Mouse (Mus musculus): ENCODE data around the gene Ehd4. TPM values are rescaled to one million over a fixed set of nuclear protein-coding genes. Genes with fewer than 3 reads are reported as not detected.

The Ehd4 gene
- polyA plus RNA-seq, 1 experiment from 2014 or later, result 15.9 TPM

DNA sequence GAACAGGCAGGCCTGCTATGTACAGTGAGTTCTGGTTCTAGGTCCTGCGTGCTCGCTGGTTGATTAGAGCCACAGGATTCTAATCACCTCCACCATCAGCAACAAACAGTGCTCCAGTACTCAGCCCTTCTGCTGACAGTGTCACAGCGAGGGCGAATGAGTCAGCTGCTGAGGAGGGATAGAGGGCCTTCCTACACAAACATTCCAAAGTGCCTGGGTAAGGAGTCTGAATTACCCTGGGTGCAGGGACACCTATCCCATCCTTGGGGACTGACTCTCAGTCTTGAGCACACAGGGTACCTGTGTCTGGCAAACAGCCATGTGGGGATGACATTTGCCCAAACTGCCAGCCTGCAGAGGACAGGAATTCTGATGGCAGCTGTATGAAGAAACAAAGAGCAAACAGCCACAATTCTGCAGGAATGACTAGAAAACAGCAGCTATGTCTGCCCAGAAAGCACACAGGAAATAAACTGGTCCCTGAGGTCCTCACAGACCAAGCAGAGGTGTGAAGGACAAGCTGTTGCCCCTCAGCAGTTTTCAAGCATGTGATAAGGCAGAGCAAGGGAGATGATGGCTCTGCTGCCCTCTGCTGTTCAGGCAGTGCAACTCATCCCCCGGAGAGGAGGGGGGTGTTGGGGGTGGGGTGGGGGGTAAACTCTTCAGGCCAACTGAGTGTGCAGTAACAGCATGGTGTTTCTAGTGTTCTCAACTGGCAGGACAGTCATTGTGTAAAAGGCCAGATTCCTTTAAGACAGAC lies 60.6 kb downstream of the Ehd4 start:
- 73% methylated on average over 5 of the region's 5 CpGs for WGBS
- H3K27me3 ChIP-seq (replicated peaks), result no peaks in the 10 kb centered on the region
- H3K4me2 ChIP-seq, result no peak overlapping the region
- no peaks in the 10 kb centered on the region for H3K36me3 ChIP-seq
- H3K9ac ChIP-seq (replicated peaks), result no peak overlapping the region
- H3K4me3 ChIP-seq (replicated peaks), result no peak overlapping the region
- H3K4me1 ChIP-seq, result peaks cover 3% of the 10 kb centered on the region; the same call in 1 of the 2 replicates
- no peak overlapping the region for H3K27ac ChIP-seq (replicated peaks)
- ATAC-seq (ENCODE audit: low FRiP score), result peak; percentile 50; the same call in 1 of the 2 replicates
- no peaks in the 10 kb centered on the region for H3K9me3 ChIP-seq (replicated peaks)

- no peak overlapping the region for H3K4me2 ChIP-seq
- H3K27ac ChIP-seq (replicated peaks), result no peak overlapping the region
- no peaks in the 10 kb centered on the region for H3K27me3 ChIP-seq (replicated peaks)
- H3K4me3 ChIP-seq (replicated peaks), result no peak overlapping the region
- no peaks in the 10 kb centered on the region for H3K9me3 ChIP-seq (replicated peaks)
- 94% methylated on average over 17 of the region's 17 CpGs for WGBS
- no peaks in the 10 kb centered on the region for H3K36me3 ChIP-seq
- peaks cover 3% of the 10 kb centered on the region; the same call in 1 of the 2 replicates for H3K4me1 ChIP-seq
- H3K9ac ChIP-seq (replicated peaks), result no peak overlapping the region
- no peak for ATAC-seq (ENCODE audit: low FRiP score)
These were observed 63.4 kb downstream of the Ehd4 start for GRCm38 (mm10) chr2:120090979-120091378.

DNA sequence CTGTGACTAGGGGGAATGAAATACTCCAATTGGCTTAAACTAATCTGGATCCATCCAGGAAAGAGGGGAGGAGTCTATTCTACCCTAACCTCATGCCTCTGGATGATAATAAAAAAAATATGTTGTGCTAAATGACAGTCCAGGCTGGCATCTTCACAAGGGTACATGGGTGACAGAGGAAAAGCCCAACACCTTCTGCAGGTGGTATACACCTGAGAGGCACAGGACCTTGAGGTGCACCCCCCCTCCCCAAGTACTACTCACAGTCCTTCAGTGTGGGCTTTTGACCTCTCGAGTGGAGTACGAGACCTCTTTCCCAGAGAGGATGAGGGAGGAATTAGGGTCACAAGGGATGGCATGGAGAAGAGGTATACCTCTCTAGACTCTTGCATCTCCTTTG lies 66.5 kb downstream of the Ehd4 start:
- Histone ChIP-seq H3K9me3 (replicated peaks) (no peaks in the 10 kb centered on the region), H3K27ac (replicated peaks) (no peak overlapping the region), H3K9ac (replicated peaks) (no peak overlapping the region), H3K36me3 (no peaks in the 10 kb centered on the region), H3K27me3 (replicated peaks) (no peaks in the 10 kb centered on the region), H3K4me1 (no peaks in the 10 kb centered on the region), H3K4me2 (no peak overlapping the region), H3K4me3 (replicated peaks) (no peak overlapping the region)
- 100% methylated on average over 2 of the region's 2 CpGs for WGBS
- no peak for ATAC-seq (ENCODE audit: low FRiP score)

DNA sequence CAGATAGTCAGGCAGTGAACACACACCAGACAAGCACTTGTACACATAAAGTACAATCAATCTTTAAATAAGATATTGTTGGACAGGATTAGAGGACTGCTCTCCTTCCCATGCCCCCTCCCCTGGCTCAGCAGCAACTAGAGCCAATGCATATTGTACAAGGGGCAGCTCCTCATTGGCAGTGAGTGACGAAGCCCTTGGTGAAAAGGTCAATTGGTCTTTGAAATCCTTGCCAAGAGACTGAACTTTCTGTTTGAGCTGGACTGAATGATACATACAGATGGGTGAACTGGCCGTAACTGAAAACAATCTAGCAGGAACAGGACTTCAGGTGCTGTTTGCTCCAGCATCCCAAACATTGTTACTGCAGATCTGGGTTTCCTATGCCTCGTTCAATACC lies 67.0 kb downstream of the Ehd4 start:
- Histone ChIP-seq H3K27ac (replicated peaks) (no peak overlapping the region), H3K27me3 (replicated peaks) (no peaks in the 10 kb centered on the region), H3K4me1 (no peaks in the 10 kb centered on the region), H3K36me3 (no peaks in the 10 kb centered on the region), H3K4me2 (no peak overlapping the region), H3K9me3 (replicated peaks) (no peaks in the 10 kb centered on the region), H3K4me3 (replicated peaks) (no peak overlapping the region), H3K9ac (replicated peaks) (no peak overlapping the region)
- no peak for ATAC-seq (ENCODE audit: low FRiP score)
- 90% methylated on average over 3 of the region's 3 CpGs for WGBS

- no peak overlapping the region for H3K9ac ChIP-seq (replicated peaks)
- H3K4me1 ChIP-seq, result no peaks in the 10 kb centered on the region
- H3K36me3 ChIP-seq, result no peaks in the 10 kb centered on the region
- no peak overlapping the region for H3K27ac ChIP-seq (replicated peaks)
- H3K4me3 ChIP-seq (replicated peaks), result no peak overlapping the region
- ATAC-seq (ENCODE audit: low FRiP score), result no peak
- H3K4me2 ChIP-seq, result no peak overlapping the region
- 90% methylated on average over 3 of the region's 3 CpGs for WGBS
- no peaks in the 10 kb centered on the region for H3K27me3 ChIP-seq (replicated peaks)
- H3K9me3 ChIP-seq (replicated peaks), result no peaks in the 10 kb centered on the region
These were observed 68.4 kb downstream of the Ehd4 start for GRCm38 (mm10) chr2:120086038-120086437.

- H3K4me2 ChIP-seq, result no peak overlapping the region
- no peak overlapping the region for H3K9ac ChIP-seq (replicated peaks)
- no peak overlapping the region for H3K27ac ChIP-seq (replicated peaks)
- 83% methylated on average over 14 of the region's 14 CpGs for WGBS
- H3K36me3 ChIP-seq, result no peaks in the 10 kb centered on the region
- H3K27me3 ChIP-seq (replicated peaks), result no peaks in the 10 kb centered on the region
- H3K4me1 ChIP-seq, result no peaks in the 10 kb centered on the region
- H3K9me3 ChIP-seq (replicated peaks), result no peaks in the 10 kb centered on the region
- no peak overlapping the region for H3K4me3 ChIP-seq (replicated peaks)
- no peak for ATAC-seq (ENCODE audit: low FRiP score)
These were observed 69.6 kb downstream of the Ehd4 start for GRCm38 (mm10) chr2:120084593-120085361.

DNA sequence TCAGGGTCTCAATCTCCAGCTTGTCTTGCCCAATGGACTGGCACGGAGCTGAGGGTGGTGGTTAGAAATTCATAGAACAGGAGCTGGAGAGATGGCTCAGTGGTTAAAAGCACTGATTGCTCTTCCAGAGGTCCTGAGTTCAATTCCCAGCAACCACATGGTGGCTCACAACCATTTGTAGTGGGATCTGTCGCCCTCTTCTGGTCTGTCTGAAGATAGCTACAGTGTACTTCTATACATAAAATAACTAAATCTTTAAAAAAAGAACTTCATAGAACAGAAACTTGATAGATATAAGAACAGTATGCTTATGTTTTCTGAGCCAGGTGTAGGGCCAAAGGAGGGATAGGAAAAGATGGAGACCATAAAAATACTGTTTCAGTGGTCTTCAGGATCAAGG lies 72.0 kb downstream of the Ehd4 start:
- no peak for ATAC-seq (ENCODE audit: low FRiP score)
- no peak overlapping the region for H3K9ac ChIP-seq (replicated peaks)
- H3K27ac ChIP-seq (replicated peaks), result no peak overlapping the region
- no peaks in the 10 kb centered on the region for H3K4me1 ChIP-seq
- no peaks in the 10 kb centered on the region for H3K36me3 ChIP-seq
- peaks cover 4% of the 10 kb centered on the region for H3K27me3 ChIP-seq (replicated peaks)
- no peak overlapping the region for H3K4me2 ChIP-seq
- no peaks in the 10 kb centered on the region for H3K9me3 ChIP-seq (replicated peaks)
- H3K4me3 ChIP-seq (replicated peaks), result no peak overlapping the region
- WGBS, result 76% methylated on average over 2 of the region's 2 CpGs

GRCm38 (mm10) chr2:120076076-120076705 lies 78.2 kb downstream of the Ehd4 start:
- H3K9me3 ChIP-seq (replicated peaks), result no peaks in the 10 kb centered on the region
- ATAC-seq (ENCODE audit: low FRiP score), result peak; percentile 80
- peaks cover 11% of the 10 kb centered on the region for H3K4me1 ChIP-seq
- peak overlapping the region; percentile 72 for H3K4me2 ChIP-seq
- 2% methylated on average over 36 of the region's 36 CpGs for WGBS
- H3K27ac ChIP-seq (replicated peaks), result no peak overlapping the region
- no peaks in the 10 kb centered on the region for H3K36me3 ChIP-seq
- peak overlapping the region; percentile 14 for H3K9ac ChIP-seq (replicated peaks)
- H3K27me3 ChIP-seq (replicated peaks), result peaks cover 31% of the 10 kb centered on the region
- peak overlapping the region; percentile 45 for H3K4me3 ChIP-seq (replicated peaks)

- Histone ChIP-seq H3K27ac (replicated peaks) (no peak overlapping the region), H3K36me3 (no peaks in the 10 kb centered on the region), H3K4me2 (no peak overlapping the region), H3K4me3 (replicated peaks) (no peak overlapping the region), H3K9me3 (replicated peaks) (no peaks in the 10 kb centered on the region), H3K9ac (replicated peaks) (no peak overlapping the region), H3K27me3 (replicated peaks) (peaks cover 31% of the 10 kb centered on the region), H3K4me1 (peaks cover 13% of the 10 kb centered on the region)
- ATAC-seq (ENCODE audit: low FRiP score), result no peak
- WGBS, result 91% methylated on average over 4 of the region's 4 CpGs
These were observed 80.3 kb downstream of the Ehd4 start for GRCm38 (mm10) chr2:120074096-120074495.

- no peaks in the 10 kb centered on the region for H3K36me3 ChIP-seq
- no peak overlapping the region for H3K4me2 ChIP-seq
- no peak for ATAC-seq (ENCODE audit: low FRiP score)
- H3K9ac ChIP-seq (replicated peaks), result no peak overlapping the region
- H3K4me3 ChIP-seq (replicated peaks), result no peak overlapping the region
- H3K4me1 ChIP-seq, result peaks cover 7% of the 10 kb centered on the region; the same call in 1 of the 2 replicates
- no peak overlapping the region for H3K27ac ChIP-seq (replicated peaks)
- H3K9me3 ChIP-seq (replicated peaks), result no peaks in the 10 kb centered on the region
- no peaks in the 10 kb centered on the region; the same call in 1 of the 2 replicates for H3K27me3 ChIP-seq (replicated peaks)
- WGBS, result 76% methylated on average over 8 of the region's 8 CpGs
These were observed 84.9 kb downstream of the Ehd4 start for GRCm38 (mm10) chr2:120069466-120069990.

GRCm38 (mm10) chr2:120068555-120069465 lies 85.6 kb downstream of the Ehd4 start:
- no peaks in the 10 kb centered on the region; the same call in 1 of the 2 replicates for H3K27me3 ChIP-seq (replicated peaks)
- H3K9ac ChIP-seq (replicated peaks), result no peak overlapping the region
- no peak overlapping the region for H3K4me3 ChIP-seq (replicated peaks)
- H3K4me2 ChIP-seq, result no peak overlapping the region
- no peaks in the 10 kb centered on the region for H3K36me3 ChIP-seq
- H3K4me1 ChIP-seq, result peaks cover 7% of the 10 kb centered on the region; the same call in 1 of the 2 replicates
- ATAC-seq (ENCODE audit: low FRiP score), result peak; percentile 46
- WGBS, result 42% methylated on average over 16 of the region's 16 CpGs
- no peak overlapping the region for H3K27ac ChIP-seq (replicated peaks)
- no peaks in the 10 kb centered on the region for H3K9me3 ChIP-seq (replicated peaks)

Data from neural tube, embryonic 15.5 days (tissue).